Mouse (Mus musculus) common myeloid progenitor, adult 5-6 weeks (primary cell): ENCODE data around the gene Aatf. TPM values are rescaled to one million over a fixed set of nuclear protein-coding genes. Genes with fewer than 3 reads are reported as not detected.
A peak's percentile ranks its signal among the peaks of the same experiment; 100 is the strongest.

Source experiments
- ATAC-seq: replicated peaks from 2 replicates; pipeline ENCODE4 v1.8.0; 2016; ENCODE audit warnings: low read depth, mild to moderate bottlenecking, moderate TSS enrichment, inconsistent platforms; ENCODE audit not compliant: poor library complexity, severe bottlenecking
- total RNA-seq: library from RNA; stranded (forward); fragments of 200-1000, 187-1606 nt; gene quantifications from 2 replicates; pipeline ENCODE4 v1.2.3, GENCODE M21; 2017

Aatf gene
- total RNA-seq, 1 experiment from 2014 or later, result 128 TPM

- peak; percentile 61 for ATAC-seq
Observed at GRCm38 (mm10) chr11:84522577-84523320, 9.4 kb upstream of the Aatf start.

- ATAC-seq, result no peak
Observed at GRCm38 (mm10) chr11:84521751-84522299, 8.5 kb upstream of the Aatf start.

GRCm38 (mm10) chr11:84521071-84521390 lies 7.7 kb upstream of the Aatf start:
- no peak for ATAC-seq

- no peak for ATAC-seq
Observed at GRCm38 (mm10) chr11:84520269-84521070, 7.1 kb upstream of the Aatf start.

GRCm38 (mm10) chr11:84519576-84520268 lies 6.4 kb upstream of the Aatf start:
- no peak for ATAC-seq

GRCm38 (mm10) chr11:84519036-84519435 lies 5.7 kb upstream of the Aatf start:
- ATAC-seq, result no peak

GRCm38 (mm10) chr11:84518261-84518660 lies 4.9 kb upstream of the Aatf start:
- ATAC-seq, result no peak

- ATAC-seq, result no peak
Observed at GRCm38 (mm10) chr11:84517431-84517830, 4.1 kb upstream of the Aatf start.

GRCm38 (mm10) chr11:84516501-84517240 lies 3.3 kb upstream of the Aatf start:
- ATAC-seq, result no peak

GRCm38 (mm10) chr11:84512031-84512430 lies 1.3 kb downstream of the Aatf start:
- ATAC-seq, result no peak

- no peak for ATAC-seq
Observed at GRCm38 (mm10) chr11:84504296-84504695, 9.0 kb downstream of the Aatf start.

- no peak for ATAC-seq
Observed at GRCm38 (mm10) chr11:84497944-84498343, 15.4 kb downstream of the Aatf start.

GRCm38 (mm10) chr11:84496901-84497300 lies 16.4 kb downstream of the Aatf start:
- ATAC-seq, result no peak

GRCm38 (mm10) chr11:84495774-84496173 lies 17.5 kb downstream of the Aatf start:
- no peak for ATAC-seq

- ATAC-seq, result no peak
Observed at GRCm38 (mm10) chr11:84481661-84482060, 31.7 kb downstream of the Aatf start.

- ATAC-seq, result no peak
Observed at GRCm38 (mm10) chr11:84480451-84480850, 32.9 kb downstream of the Aatf start.

- 0 out of 2 replicates have a peak, but pooled peaks have one; percentile 32 for ATAC-seq
Observed at GRCm38 (mm10) chr11:84476641-84477040, 36.7 kb downstream of the Aatf start.

- no peak for ATAC-seq
Observed at GRCm38 (mm10) chr11:84475991-84476390, 37.3 kb downstream of the Aatf start.

GRCm38 (mm10) chr11:84473093-84473667 lies 40.1 kb downstream of the Aatf start:
- no peak for ATAC-seq

GRCm38 (mm10) chr11:84464571-84464970 lies 48.8 kb downstream of the Aatf start:
- no peak for ATAC-seq
